15 mouse cellular contexts compared by ENCODE assay signal in genomic region chr4:128139991-128140390, GRCm38 (mm10).
"Had no signal": no experiment of that assay in that cellular context is flagged by ENCODE, and none has a peak within 500 bp of the region (broad histone marks: within the 10 kb centered on the region; RNA-seq: fewer than 3 reads in every experiment).

No protein-coding gene starts in this region.

- DNase-seq: heart, postnatal 10 days; heart, postnatal 14 days; heart, postnatal 36 days; heart, postnatal 4 days; kidney, adult 11 months; kidney, adult 18-20 months; kidney, adult 2 months; kidney, adult 8-10 months; kidney, adult 9 months; kidney, postnatal 10 days; kidney, postnatal 14 days; kidney, postnatal 36 days; kidney, postnatal 4 days; layer of hippocampus, adult 9-11 months; layer of hippocampus, postnatal 36 days had no signal
